Mouse (Mus musculus) 416B (cell line): ENCODE results near the gene Gria1.

Experiments
- DNase-seq: peaks from one replicate; pipeline ENCODE4 v3.0.0; 2011; ENCODE audit warnings: low read depth

The Gria1 gene

GRCm38 (mm10) chr11:57011024-57011690 lies at the start of gene Gria1:
Gene Gria1, plus strand, starts transcription at chr11:57011387.
- DNase-seq, result no peak

GRCm38 (mm10) chr11:56961751-56962150 lies 49.4 kb upstream of the Gria1 start:
- DNase-seq, result no peak

GRCm38 (mm10) chr11:56972814-56973213 lies 38.4 kb upstream of the Gria1 start:
- no peak for DNase-seq

GRCm38 (mm10) chr11:56984321-56985000 lies 26.7 kb upstream of the Gria1 start:
- no peak for DNase-seq

GRCm38 (mm10) chr11:56985457-56985856 lies 25.7 kb upstream of the Gria1 start:
- DNase-seq, result no peak

DNA sequence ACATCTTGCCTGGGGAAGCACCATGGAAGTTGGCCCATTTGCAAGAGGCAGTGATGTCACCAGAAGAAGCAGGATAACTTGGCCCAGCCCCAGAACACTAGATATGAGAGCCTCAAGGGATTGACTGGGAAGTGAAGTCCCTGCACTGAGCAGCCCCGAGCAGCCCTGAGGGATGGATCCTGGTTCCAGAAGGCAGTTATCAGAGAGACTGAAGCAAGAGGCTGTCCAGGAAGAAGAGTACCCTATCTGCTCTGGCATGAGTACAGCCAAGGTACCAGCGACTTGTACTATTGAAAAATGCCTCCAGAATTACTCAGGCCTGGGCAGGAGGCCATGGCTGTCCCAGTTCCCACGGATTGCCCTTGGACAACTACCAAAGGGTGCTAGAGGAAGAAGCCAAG lies 11.6 kb upstream of the Gria1 start:
- no peak for DNase-seq

DNA sequence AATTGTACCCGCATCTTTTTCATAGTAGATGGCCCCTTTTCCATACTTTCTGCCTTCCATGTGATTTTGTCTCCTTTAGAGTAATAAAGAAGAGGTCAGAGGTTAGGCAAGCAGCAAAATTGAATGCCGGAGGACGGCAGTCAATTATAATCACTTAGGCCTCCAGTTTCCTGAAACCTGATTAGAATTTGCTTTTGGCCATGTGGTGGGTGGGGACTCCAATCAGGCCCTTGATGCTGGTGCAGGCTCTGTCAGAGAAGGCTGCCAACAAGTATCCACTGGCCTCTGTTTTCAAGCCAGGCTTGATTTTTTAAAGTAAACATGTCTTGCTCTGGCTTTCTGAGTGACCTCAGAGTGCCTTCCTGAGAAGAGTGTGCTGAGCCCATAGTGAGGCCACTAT lies 6.6 kb upstream of the Gria1 start:
- no peak for DNase-seq

DNA sequence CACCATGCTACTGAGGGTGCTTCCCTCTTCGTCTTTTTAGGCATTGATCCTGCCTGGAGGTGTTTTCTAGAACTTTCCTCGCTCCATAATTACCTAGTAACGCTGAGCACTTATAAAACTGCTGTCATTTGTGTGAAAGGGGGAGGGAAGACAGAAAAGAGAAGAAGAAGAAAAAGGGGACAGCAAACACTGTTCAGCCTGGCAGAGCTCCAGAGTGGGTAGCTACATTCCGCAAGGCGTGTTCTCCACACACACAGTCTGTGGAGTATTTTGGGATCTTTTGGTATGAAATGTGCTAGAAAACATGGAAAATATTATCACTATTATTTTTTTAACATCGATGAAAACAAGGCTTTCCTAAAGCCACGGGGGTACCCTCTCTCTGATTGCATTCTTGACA lies 5.8 kb upstream of the Gria1 start:
- no peak for DNase-seq

DNA sequence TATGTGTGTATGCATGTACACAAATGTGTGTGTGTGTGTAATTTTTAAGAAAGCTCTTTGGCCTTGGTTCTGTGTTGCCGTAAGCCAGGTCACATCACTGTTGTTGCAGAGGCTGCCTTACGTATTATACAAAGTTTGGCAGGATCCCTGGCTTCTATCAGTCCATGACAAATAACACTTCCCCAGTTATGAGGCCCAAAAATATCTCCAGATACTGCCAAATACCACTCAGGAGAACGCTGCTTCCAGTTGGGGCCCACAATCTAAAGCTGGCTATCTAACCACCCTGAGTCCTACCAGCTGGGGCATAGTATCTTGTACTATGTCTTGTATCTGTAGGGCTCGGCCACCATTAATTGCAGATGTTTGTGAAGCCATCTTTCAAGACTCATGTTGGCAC lies 3.4 kb upstream of the Gria1 start:
- no peak for DNase-seq

DNA sequence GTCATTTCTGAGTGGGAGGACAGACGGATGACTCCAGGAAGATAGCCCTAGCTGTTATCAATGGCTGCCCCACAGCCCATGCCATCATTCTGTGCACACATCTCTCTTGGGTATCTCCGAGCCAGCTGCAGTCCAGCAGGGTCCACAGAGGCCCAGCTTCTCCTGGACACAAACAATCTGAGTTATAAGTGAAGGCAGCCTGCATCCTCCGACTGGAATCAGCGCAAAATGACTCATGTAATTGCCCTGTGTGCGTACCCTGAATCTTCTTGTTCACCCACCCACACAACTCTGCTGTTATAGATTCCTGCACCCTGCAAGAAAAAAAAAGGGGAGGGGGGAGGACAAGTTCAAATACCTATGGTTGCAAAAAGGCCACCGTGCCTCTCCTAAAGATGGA lies 576 bp upstream of the Gria1 start:
- no peak for DNase-seq

DNA sequence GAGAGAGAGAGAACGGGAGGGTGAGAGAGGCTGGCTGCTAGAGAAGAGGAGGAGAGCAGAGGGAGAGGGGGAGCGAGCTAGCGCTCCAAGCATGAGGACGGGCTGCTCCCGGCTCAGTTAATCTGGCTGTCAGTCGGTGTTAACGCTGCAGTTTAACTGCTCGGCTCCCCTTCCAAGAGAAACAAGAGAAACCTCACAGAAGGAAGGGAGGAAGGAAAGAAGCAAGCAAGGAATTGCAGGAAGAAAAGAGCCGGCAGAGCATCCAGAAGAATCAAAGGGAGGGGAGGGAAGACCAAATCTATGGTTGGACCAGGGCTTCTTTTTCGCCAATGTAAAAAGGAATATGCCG lies 478 bp downstream of the Gria1 start:
- DNase-seq, result no peak

GRCm38 (mm10) chr11:57012287-57012921 lies 1.2 kb downstream of the Gria1 start:
- DNase-seq, result no peak

GRCm38 (mm10) chr11:57013464-57014190 lies 2.4 kb downstream of the Gria1 start:
- no peak for DNase-seq

GRCm38 (mm10) chr11:57014396-57014795 lies 3.2 kb downstream of the Gria1 start:
- no peak for DNase-seq

DNA sequence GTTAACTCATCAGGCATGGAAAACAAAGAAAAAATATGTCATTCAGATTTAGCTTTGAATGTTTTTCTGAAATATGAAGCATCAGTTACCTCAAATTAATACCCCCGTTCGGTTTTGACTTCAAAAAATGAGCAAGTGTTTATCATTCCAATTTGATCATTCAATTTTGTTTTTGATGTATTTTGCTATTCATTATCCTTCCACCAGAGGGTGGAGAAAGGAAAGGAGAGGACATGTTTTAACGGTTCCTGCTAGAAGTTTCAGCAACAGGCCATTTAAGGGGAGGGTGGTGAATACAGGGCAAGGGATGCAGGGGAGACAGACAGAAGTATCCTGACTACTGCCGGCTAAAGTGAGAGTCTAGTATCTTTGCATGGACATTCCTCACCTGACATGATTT lies 7.3 kb downstream of the Gria1 start:
- DNase-seq, result no peak

DNA sequence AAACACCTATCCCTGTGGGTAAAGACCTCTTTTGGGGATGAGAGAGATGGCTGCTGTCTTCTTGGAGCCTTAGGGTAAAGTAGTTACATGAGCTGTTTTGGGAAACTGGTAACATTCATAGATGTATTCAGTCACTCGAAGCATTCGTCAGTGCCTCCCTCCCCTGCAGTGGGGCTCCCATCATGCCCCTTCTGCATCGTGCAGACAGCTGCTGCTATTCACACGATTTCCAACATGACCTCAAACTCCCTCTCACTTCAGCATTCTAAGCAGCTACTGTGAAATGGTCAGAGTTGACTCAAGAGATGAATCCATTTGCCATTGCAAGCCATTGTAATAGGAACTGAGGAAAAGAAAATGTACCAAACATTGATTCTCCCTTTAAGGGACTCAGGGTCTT lies 11.2 kb downstream of the Gria1 start:
- no peak for DNase-seq

GRCm38 (mm10) chr11:57030448-57030847 lies 19.3 kb downstream of the Gria1 start:
- DNase-seq, result no peak

GRCm38 (mm10) chr11:57038807-57039206 lies 27.6 kb downstream of the Gria1 start:
- no peak for DNase-seq

DNA sequence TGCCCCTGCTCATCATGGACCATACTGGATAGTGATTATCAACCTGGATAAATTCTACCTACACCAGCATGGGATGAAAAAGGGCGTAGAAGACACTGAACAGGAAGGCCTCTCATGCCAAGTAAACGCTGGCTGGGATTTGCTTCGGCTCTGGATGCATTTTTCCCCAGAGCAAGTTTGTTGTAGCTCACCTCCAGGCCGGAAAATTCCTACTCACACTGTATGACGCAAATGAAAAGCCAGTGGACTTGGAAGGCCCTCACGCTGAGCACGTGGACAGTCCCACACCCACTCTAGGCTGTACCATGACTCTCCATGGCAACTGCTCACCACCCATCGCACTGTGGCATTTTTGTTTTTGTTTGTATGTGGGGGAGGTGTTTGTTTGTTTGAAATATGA lies 28.1 kb downstream of the Gria1 start:
- DNase-seq, result no peak

GRCm38 (mm10) chr11:57042057-57042456 lies 30.9 kb downstream of the Gria1 start:
- DNase-seq, result no peak

GRCm38 (mm10) chr11:57044146-57044545 lies 33.0 kb downstream of the Gria1 start:
- DNase-seq, result no peak

- DNase-seq, result no peak
These were observed 40.7 kb downstream of the Gria1 start for GRCm38 (mm10) chr11:57051666-57052562.
